Mouse (Mus musculus): ENCODE measurements around the gene Sp1. TPM values are rescaled to one million over a fixed set of nuclear protein-coding genes. Genes with fewer than 3 reads are reported as not detected.

The Sp1 gene
- polyA plus RNA-seq, 1 experiment from 2014 or later, result 10.8 TPM

DNA sequence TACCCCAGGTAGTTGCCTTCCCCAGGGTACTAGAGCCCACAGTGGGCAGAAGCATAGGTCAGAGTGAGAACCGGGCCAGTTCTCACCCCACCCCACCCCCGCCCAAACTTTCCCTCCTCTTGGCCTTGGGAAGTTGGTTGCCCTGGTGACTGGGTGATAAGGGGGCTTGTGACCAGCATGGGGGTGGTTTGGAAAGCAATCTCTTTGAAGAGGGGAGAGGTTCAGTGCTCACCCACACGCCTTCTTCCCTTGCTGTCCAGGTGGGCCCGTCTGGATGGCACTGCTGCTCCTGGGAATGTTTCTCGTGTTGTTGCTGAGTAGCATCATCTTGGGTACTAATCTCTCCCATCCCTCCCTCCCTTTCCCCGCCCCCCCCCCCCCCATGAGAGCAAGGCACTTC lies 40.5 kb downstream of the Sp1 start:
- whole genome bisulfite sequencing, result 16% methylated on average over 5 of the region's 6 CpGs
- Histone ChIP-seq H3K4me2 (ENCODE audit: low read depth, low read length) (no peak overlapping the region), H3K27ac (ENCODE audit: low read length) (no peak overlapping the region), H3K9ac (ENCODE audit: low read length) (no peak overlapping the region), H3K4me1 (replicated peaks; ENCODE audit: control insufficient read depth, insufficient read depth, low read length) (no peaks in the 10 kb centered on the region), H3K27me3 (ENCODE audit: control insufficient read depth, insufficient read depth, low read depth, low read length) (no peaks in the 10 kb centered on the region), H3K36me3 (ENCODE audit: control insufficient read depth, insufficient read depth, low read length) (no peaks in the 10 kb centered on the region), H3K4me3 (ENCODE audit: low read length) (no peak overlapping the region), H3K9me3 (ENCODE audit: control insufficient read depth, low read length) (no peaks in the 10 kb centered on the region)
- ATAC-seq (ENCODE audit: low read depth), result no peak; the same call in 1 of the 2 replicates

DNA sequence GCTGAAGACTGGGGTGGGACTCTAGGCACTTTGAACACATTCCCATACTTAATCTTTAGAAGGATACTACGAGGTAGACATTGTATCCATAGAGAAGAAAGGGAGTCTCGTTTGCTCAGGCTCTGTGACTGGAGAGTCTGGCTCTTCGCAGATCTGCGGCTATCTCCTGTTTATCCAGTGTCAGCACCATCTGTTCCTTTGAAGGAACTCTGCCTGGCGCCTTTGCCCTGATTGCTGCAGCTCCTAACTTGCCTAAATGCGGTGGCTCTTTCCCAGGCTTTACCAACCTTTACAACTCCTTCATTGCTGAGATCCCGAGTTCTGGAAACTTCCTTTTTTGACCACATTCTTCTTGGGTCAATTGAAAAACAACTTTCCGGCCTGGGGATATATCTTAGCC lies 43.4 kb downstream of the Sp1 start:
- no peak overlapping the region for H3K4me2 ChIP-seq (ENCODE audit: low read depth, low read length)
- 46% methylated on average over 8 of the region's 8 CpGs for WGBS
- H3K36me3 ChIP-seq (ENCODE audit: control insufficient read depth, insufficient read depth, low read length), result no peaks in the 10 kb centered on the region

DNA sequence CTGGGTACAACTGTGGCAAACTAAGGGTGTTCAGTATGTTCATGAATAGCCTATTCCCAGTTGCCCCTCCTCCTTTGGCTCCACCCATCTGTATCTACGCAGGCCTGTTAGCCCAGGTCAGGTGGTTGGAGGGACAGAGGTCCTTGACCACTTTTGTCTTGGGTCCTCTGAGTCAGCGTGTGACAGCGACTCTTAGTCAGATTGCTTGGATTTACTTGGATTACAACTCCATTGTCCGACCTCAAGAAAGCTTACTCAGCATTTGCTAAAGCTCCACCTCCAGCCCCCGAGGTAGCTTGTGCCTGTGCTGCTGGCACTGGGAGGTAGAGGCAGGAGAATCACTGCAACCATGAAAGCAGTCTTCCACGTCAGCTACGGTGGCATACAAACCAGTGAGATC lies 45.0 kb downstream of the Sp1 start:
- no peaks in the 10 kb centered on the region for H3K27me3 ChIP-seq (ENCODE audit: control insufficient read depth, insufficient read depth, low read depth, low read length)
- H3K4me3 ChIP-seq (ENCODE audit: low read length), result no peak overlapping the region
- H3K4me2 ChIP-seq (ENCODE audit: low read depth, low read length), result no peak overlapping the region
- H3K9ac ChIP-seq (ENCODE audit: low read length), result no peak overlapping the region
- H3K36me3 ChIP-seq (ENCODE audit: control insufficient read depth, insufficient read depth, low read length), result no peaks in the 10 kb centered on the region
- H3K9me3 ChIP-seq (ENCODE audit: control insufficient read depth, low read length), result no peaks in the 10 kb centered on the region
- 0 out of 2 replicates have a peak, but pooled peaks have one; percentile 30 for ATAC-seq (ENCODE audit: low read depth)
- H3K27ac ChIP-seq (ENCODE audit: low read length), result no peak overlapping the region
- no peaks in the 10 kb centered on the region for H3K4me1 ChIP-seq (replicated peaks; ENCODE audit: control insufficient read depth, insufficient read depth, low read length)
- WGBS, result 27% methylated on average over 7 of the region's 7 CpGs

More for the DNA sequence above, 43.4 kb downstream of the Sp1 start:
- Histone ChIP-seq H3K27ac (ENCODE audit: low read length) (no peak overlapping the region), H3K4me1 (replicated peaks; ENCODE audit: control insufficient read depth, insufficient read depth, low read length) (no peaks in the 10 kb centered on the region), H3K9me3 (ENCODE audit: control insufficient read depth, low read length) (no peaks in the 10 kb centered on the region), H3K4me3 (ENCODE audit: low read length) (no peak overlapping the region), H3K27me3 (ENCODE audit: control insufficient read depth, insufficient read depth, low read depth, low read length) (no peaks in the 10 kb centered on the region), H3K9ac (ENCODE audit: low read length) (no peak overlapping the region)
- no peak for ATAC-seq (ENCODE audit: low read depth)

DNA sequence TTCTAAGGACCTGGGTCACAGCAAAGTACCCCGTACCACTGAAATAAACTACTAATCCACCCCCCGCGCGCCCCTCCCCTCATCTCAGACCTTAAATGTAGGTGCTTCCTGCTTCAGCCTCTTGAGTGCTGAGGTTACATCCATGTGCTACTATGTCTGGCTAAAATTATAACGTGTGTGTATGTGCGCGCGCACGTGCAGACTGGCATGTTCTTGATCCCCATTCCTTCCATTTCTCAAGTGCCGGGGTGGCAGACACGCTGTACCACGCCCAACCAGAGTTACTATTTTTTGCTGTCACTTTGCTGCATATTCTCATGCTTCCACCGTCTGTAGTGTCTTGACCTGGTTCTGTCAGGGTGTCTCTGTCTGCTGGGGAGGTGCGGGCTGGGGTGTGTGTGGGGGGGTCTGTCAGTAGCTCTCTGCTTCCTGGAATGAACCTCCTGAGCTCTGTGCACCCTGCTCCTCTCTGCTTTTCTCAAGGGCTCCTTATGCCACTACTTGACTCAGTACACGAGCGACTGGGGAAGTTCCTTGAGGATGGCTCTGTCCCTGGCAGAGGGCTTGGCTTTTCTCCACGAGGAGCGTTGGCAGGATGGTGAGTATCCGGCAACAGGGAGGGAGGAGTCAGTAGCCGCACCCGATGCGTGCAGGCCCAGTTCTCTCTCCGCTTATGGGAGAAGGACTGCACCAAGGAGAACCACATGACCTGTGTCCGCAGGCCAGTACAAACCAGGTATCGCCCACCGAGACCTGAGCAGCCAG lies 45.9 kb downstream of the Sp1 start:
- 68% methylated on average over 26 of the region's 26 CpGs for WGBS
- Histone ChIP-seq H3K27ac (ENCODE audit: low read length) (peak overlapping the region; percentile 38), H3K4me1 (replicated peaks; ENCODE audit: control insufficient read depth, insufficient read depth, low read length) (no peaks in the 10 kb centered on the region), H3K9ac (ENCODE audit: low read length) (0 out of 2 replicates have a peak overlapping the region, but pooled peaks have one; percentile 15), H3K4me2 (ENCODE audit: low read depth, low read length) (no peak overlapping the region), H3K9me3 (ENCODE audit: control insufficient read depth, low read length) (no peaks in the 10 kb centered on the region), H3K27me3 (ENCODE audit: control insufficient read depth, insufficient read depth, low read depth, low read length) (no peaks in the 10 kb centered on the region), H3K4me3 (ENCODE audit: low read length) (no peak overlapping the region), H3K36me3 (ENCODE audit: control insufficient read depth, insufficient read depth, low read length) (no peaks in the 10 kb centered on the region)
- peak; percentile 61 for ATAC-seq (ENCODE audit: low read depth)

DNA sequence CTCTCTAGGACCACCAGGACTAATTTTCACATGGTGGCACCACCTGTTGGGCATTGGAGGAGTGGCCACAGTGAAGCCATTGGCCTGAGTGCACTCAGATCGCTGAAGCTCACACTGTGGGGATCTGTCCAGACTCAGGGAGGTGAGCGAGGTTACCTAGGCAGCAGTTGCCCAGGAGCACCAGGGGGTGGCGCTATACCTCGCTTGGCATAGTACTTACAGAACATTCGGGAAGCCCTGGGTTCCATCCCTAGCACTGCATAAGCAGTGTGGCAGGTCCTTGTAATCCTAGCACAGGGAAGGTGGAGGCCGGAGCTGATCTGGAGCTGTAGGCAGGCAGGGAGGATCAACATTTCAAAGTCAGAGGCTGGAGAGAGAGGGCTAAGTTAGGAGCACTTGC lies 50.0 kb downstream of the Sp1 start:
- H3K9me3 ChIP-seq (ENCODE audit: control insufficient read depth, low read length), result no peaks in the 10 kb centered on the region
- 31% methylated on average over 6 of the region's 6 CpGs for WGBS
- H3K27ac ChIP-seq (ENCODE audit: low read length), result no peak overlapping the region
- ATAC-seq (ENCODE audit: low read depth), result no peak
- H3K36me3 ChIP-seq (ENCODE audit: control insufficient read depth, insufficient read depth, low read length), result no peaks in the 10 kb centered on the region
- H3K4me3 ChIP-seq (ENCODE audit: low read length), result no peak overlapping the region
- H3K27me3 ChIP-seq (ENCODE audit: control insufficient read depth, insufficient read depth, low read depth, low read length), result no peaks in the 10 kb centered on the region
- H3K4me1 ChIP-seq (replicated peaks; ENCODE audit: control insufficient read depth, insufficient read depth, low read length), result peaks cover 7% of the 10 kb centered on the region
- no peak overlapping the region for H3K4me2 ChIP-seq (ENCODE audit: low read depth, low read length)
- no peak overlapping the region for H3K9ac ChIP-seq (ENCODE audit: low read length)

DNA sequence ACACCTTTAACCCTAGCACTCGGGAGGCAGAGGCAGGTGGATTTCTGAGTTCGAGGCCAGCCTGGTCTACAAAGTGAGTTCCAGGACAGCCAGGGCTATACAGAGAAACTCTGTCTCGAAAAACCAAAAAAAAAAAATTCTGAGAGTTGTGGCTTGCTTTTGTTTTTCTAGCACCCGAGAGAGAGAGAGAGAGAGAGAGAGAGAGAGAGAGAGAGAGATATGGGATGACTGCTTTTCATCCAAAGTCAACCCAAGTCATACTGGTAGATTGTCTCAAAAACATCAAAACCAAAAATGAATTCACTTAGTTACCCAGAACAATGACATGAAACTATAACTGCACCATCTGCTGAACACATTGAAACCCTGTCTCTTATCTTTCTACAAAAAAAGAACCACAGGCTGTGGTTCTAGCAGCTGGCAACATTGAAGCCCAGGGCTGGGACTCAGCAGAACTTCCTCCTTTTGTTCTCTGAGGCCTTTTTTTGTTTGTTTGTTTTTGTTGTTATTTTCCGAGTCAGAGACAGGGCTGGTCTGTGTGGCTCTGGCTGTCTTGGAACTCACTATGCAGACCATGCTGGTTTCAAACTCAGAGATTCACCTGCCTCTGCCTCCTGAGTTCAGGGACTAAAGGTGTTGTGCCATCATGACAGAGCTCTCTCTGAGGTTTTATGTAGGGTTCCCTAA lies 52.2 kb downstream of the Sp1 start:
- Histone ChIP-seq H3K36me3 (ENCODE audit: control insufficient read depth, insufficient read depth, low read length) (no peaks in the 10 kb centered on the region), H3K9ac (ENCODE audit: low read length) (no peak overlapping the region; the same call in 1 of the 2 replicates), H3K27me3 (ENCODE audit: control insufficient read depth, insufficient read depth, low read depth, low read length) (no peaks in the 10 kb centered on the region), H3K4me2 (ENCODE audit: low read depth, low read length) (peak overlapping the region; percentile 71), H3K9me3 (ENCODE audit: control insufficient read depth, low read length) (no peaks in the 10 kb centered on the region), H3K4me3 (ENCODE audit: low read length) (peak overlapping the region; percentile 57), H3K4me1 (replicated peaks; ENCODE audit: control insufficient read depth, insufficient read depth, low read length) (peaks cover 7% of the 10 kb centered on the region), H3K27ac (ENCODE audit: low read length) (no peak overlapping the region)
- ATAC-seq (ENCODE audit: low read depth), result no peak
- 58% methylated on average over 5 of the region's 5 CpGs for WGBS

DNA sequence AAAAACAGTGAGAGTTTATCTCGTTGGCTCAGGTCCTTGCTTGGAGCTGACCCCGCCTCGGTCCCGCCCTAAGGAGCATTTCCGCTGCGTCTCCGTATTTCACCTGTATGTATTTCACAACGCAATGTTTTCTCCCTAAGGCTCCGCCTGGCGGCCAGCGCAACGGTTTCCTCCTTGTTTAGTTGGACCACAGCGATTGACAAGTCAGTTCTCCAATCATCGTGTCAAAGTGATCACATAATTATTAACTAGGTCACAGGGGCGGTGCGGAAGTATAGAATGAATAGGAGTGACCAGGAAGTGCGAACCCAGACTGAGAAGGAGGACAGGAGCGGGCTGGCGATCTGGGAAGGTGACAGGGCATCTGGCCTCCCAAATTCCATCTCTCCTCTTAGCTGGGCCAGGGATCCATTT lies 53.0 kb downstream of the Sp1 start, which contains the start of gene Prr13:
TSS of gene Prr13 (plus strand) at position 125 of the 414 bp plus-strand sequence.
- peaks cover 7% of the 10 kb centered on the region for H3K4me1 ChIP-seq (replicated peaks; ENCODE audit: control insufficient read depth, insufficient read depth, low read length)
- peak; percentile 93 for ATAC-seq (ENCODE audit: low read depth)
- peak within 1 kb of the TSS; percentile 40; the same call in 1 of the 2 replicates for H3K27ac ChIP-seq (ENCODE audit: low read length)
- peak within 1 kb of the TSS; percentile 71 for H3K4me2 ChIP-seq (ENCODE audit: low read depth, low read length)
- H3K9ac ChIP-seq (ENCODE audit: low read length), result peak within 1 kb of the TSS; percentile 67
- no peaks in the 10 kb centered on the region for H3K36me3 ChIP-seq (ENCODE audit: control insufficient read depth, insufficient read depth, low read length)
- H3K9me3 ChIP-seq (ENCODE audit: control insufficient read depth, low read length), result no peaks in the 10 kb centered on the region
- H3K27me3 ChIP-seq (ENCODE audit: control insufficient read depth, insufficient read depth, low read depth, low read length), result no peaks in the 10 kb centered on the region
- WGBS, result under 1% methylated on average over 19 of the region's 19 CpGs
- H3K4me3 ChIP-seq (ENCODE audit: low read length), result peak within 1 kb of the TSS; percentile 57

DNA sequence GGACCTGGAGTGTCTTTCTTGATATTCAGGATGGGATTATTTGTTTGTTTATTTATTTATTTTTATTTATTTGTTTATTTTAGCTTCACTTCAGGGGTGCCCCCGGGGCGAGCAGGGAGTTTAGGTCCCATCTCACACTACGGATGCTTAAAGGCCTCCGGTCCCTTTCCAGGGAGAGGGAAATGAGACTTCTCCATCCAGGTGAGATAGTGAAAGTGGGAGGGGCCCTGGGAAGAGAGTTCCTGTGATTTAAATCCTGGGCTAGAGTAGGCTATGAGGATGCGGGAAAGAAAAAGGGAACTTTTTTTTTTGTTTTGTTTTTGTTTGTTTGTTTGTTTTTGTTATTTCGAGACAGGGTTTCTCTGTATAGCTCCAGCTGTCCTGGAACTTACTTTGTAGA lies 53.4 kb downstream of the Sp1 start:
- Histone ChIP-seq H3K4me1 (replicated peaks; ENCODE audit: control insufficient read depth, insufficient read depth, low read length) (peaks cover 7% of the 10 kb centered on the region), H3K9me3 (ENCODE audit: control insufficient read depth, low read length) (no peaks in the 10 kb centered on the region), H3K9ac (ENCODE audit: low read length) (peak overlapping the region; percentile 67), H3K27me3 (ENCODE audit: control insufficient read depth, insufficient read depth, low read depth, low read length) (no peaks in the 10 kb centered on the region), H3K4me3 (ENCODE audit: low read length) (peak overlapping the region; percentile 57), H3K27ac (ENCODE audit: low read length) (peak overlapping the region; percentile 40; the same call in 1 of the 2 replicates), H3K36me3 (ENCODE audit: control insufficient read depth, insufficient read depth, low read length) (no peaks in the 10 kb centered on the region), H3K4me2 (ENCODE audit: low read depth, low read length) (peak overlapping the region; percentile 71)
- 0 out of 2 replicates have a peak, but pooled peaks have one; percentile 27 for ATAC-seq (ENCODE audit: low read depth)
- WGBS, result 28% methylated on average over 6 of the region's 6 CpGs

DNA sequence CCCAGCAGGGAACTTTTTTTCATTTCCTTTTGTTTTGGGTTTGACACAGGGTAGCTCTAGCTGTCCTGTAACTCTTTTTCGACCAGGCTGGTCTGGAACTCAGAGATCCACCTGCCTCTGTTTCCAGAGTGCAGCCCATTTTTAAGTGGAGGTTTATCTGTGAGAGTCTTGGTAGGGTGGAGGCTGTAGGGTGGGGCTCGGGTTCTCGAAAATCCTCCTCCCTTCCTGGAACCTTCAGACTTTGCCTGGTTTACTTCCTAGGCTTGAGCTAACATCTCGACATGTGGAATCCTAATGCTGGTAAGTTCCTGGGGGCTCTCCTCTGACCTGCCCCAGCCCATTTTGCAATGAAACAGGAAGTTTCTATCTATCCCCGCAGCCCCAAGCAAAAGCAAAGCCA lies 53.9 kb downstream of the Sp1 start:
- H3K4me3 ChIP-seq (ENCODE audit: low read length), result peak overlapping the region; percentile 57
- no peaks in the 10 kb centered on the region for H3K27me3 ChIP-seq (ENCODE audit: control insufficient read depth, insufficient read depth, low read depth, low read length)
- no peaks in the 10 kb centered on the region for H3K9me3 ChIP-seq (ENCODE audit: control insufficient read depth, low read length)
- peak overlapping the region; percentile 71 for H3K4me2 ChIP-seq (ENCODE audit: low read depth, low read length)
- WGBS, result 47% methylated on average over 5 of the region's 5 CpGs
- H3K36me3 ChIP-seq (ENCODE audit: control insufficient read depth, insufficient read depth, low read length), result no peaks in the 10 kb centered on the region
- no peak overlapping the region for H3K9ac ChIP-seq (ENCODE audit: low read length)
- H3K4me1 ChIP-seq (replicated peaks; ENCODE audit: control insufficient read depth, insufficient read depth, low read length), result peaks cover 7% of the 10 kb centered on the region
- no peak overlapping the region for H3K27ac ChIP-seq (ENCODE audit: low read length)
- ATAC-seq (ENCODE audit: low read depth), result no peak
